Mouse (Mus musculus): Measurements from ENCODE around the gene Grk3.

Grk3 gene

GRCm38 (mm10) chr5:113009183-113009820, 6.3 kb downstream of the Grk3 start:
- no peak for DNase-seq (ENCODE audit: low spot score in 2 of 2)

DNA sequence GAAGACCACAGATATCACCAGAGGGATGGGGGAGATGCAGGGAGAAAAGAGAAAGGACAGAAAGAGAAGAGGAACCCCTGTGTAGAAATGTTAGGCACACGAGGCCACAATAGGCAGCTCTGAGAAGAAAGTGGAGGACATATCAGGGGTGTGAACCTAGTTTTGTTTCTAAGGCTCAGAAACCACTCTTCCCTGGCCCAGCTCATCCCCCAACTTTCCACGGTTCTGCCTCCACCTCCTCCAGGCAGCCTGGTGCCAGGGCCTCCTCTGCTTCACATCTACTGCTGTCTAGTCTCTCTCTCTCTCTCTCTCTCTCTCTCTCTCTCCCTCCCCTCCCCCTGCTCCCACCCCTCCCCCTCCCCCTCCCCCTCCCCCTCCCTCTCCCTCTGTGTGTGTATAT, 7.1 kb downstream of the Grk3 start:
- no peak for DNase-seq (ENCODE audit: low spot score in 2 of 2)

GRCm38 (mm10) chr5:113006997-113007396, 8.6 kb downstream of the Grk3 start:
- no peak for DNase-seq (ENCODE audit: low spot score in 2 of 2)

GRCm38 (mm10) chr5:113005941-113006391, 9.6 kb downstream of the Grk3 start:
- no peak for DNase-seq (ENCODE audit: low spot score in 2 of 2)

GRCm38 (mm10) chr5:113002821-113003380, 12.7 kb downstream of the Grk3 start:
- DNase-seq (ENCODE audit: low spot score in 2 of 2): no peak

GRCm38 (mm10) chr5:112999227-112999626, 16.4 kb downstream of the Grk3 start:
- DNase-seq (ENCODE audit: low spot score in 2 of 2): no peak

DNA sequence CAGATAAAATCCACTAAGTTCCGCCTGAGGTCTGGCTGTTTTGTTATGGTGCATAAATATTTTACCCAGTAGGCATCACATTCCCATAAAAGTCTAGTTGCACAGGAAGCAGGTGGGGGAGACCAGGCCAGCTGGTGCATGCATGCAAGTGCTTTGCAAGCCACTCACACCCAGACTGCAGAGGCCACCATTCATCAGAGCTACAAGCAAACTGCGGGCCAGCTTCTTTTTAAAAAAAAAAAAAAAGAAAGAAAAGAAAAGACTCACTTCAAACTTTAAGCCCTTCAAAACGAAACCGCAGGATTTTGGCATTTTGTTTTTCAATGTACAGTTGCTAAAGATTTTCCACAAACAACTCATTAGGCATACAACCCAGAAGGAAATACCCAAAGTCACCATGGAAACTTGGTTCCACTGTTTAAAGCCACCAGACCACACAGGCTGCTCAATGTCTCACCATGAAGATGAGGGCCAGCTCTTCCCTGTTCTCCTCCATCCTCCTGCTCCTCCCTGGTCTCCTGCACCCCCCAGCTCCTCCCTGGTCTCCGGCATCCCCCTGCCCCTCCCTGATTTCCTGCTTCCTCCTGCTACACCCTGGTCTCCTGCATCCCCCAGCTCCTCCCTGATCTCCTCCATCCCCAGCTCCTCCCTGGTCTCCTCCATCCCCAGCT, 17.9 kb downstream of the Grk3 start:
- DNase-seq (ENCODE audit: low spot score in 2 of 2): no peak

DNA sequence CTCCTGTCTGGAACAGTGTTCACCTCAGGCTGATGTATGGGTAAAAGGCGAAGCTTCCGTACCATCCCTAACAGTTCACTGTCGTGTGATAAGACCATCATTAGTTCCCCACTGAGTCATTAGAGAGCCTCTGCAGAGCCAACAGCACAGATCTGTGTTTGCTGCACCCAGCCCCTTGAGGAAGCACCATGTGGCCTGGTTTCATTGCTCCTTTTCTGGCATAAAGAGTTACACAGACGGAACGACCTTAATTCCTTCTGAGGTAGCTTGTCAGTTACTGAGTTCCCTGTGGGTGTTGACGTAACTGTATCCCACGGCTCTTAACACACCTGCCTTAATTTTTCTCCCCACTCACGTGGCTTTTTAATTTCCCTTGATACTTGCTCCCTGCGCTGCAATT, 24.3 kb downstream of the Grk3 start:
- no peak for DNase-seq (ENCODE audit: low spot score in 2 of 2)

DNA sequence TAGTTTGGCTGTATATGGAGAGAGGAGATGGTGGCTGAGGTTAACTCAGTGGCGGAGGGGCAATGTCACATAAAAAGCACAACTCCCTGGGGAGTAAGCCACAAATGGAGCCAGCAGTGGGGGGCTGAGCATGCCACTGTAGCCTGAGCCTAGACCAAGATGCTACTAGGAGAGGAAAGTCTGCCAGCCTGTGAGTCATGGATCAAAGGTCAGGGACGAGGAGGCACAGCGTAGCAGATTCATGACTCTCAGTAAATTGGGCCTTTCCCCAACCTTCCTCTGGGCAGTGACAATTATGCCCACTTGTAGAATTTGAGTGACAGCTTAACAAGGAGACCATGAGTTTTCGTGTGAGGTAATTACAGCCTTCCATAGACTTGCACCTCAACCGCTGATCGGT, 33.7 kb downstream of the Grk3 start:
- DNase-seq (ENCODE audit: low spot score in 2 of 2): no peak

DNA sequence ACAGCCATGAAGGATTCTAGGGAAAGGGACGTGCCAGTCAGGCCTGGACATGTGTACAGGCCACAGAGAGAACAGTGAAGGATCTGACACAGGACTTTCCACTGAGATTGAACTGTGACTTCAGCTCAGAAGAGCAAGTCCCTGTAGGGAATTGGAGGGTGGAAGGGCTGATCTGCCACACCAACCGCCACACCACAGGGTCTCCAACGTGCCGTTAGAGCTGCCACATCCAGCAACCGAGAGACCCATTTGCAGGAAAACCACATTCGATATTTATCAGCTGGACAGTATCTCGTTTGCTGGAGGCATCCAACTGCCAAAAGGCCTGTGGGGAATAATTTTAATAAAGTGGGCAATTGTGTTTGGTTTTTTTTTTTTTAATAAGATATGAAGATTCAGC, 35.9 kb downstream of the Grk3 start:
- no peak for DNase-seq (ENCODE audit: low spot score in 2 of 2)

DNA sequence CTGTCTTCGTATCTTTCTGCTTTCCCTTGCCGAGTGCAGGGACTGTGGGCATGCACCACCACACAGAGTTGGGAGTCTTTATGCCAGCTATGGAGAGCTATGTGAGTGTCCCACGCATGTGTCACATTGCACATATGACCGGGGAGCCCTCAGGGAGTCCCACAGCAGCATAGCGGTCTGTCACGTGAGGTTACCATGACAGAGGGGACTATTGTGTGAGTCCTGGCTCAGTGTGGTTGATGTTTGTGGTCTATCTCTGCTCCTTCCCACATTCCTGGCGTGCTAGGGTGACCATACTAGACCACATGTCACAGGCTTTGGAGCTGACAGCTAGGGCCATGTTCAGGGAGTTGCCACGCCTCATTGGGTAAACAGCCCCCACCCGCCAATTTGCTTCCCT, 36.4 kb downstream of the Grk3 start:
- no peak for DNase-seq (ENCODE audit: low spot score in 2 of 2)

DNA sequence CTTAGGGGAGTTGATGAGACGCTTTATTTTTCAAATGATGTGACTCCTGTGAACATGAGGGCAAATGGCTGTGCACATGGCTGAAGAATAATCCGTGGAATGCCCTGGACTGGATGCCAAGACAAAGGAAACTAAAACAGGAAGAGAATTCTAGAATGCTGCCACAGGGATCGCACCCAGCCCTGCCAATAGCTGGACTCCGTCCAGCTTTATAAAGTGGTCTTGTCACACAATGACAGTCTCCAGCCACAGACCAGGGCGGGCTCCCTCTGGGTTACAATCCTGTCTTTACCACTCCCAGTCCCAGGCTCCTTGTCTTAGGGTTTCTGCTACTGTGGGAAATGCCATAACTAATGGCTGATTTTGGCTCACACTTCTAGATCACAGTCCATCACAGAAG, 38.5 kb downstream of the Grk3 start:
- no peak for DNase-seq (ENCODE audit: low spot score in 2 of 2)

DNA sequence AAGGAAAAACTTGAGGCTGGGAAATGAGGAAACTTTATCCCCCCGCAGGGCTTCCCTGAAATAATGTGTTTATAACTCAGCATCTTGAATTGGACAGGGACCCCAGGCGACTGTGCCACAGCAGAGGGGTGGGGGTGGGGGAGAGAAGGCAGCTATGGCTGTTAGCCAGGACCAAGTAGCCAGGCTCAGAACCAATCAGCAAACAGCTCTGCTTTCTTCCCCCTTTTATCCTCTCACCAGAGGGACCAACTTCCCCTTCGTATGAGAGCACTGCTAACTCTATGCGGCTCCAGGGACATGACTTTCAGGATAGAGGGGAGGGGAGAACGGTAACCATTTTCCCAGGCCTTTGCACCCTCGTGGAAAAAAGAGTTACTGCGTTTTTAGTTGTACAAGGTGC, 42.0 kb downstream of the Grk3 start:
- DNase-seq (ENCODE audit: low spot score in 2 of 2): no peak

DNA sequence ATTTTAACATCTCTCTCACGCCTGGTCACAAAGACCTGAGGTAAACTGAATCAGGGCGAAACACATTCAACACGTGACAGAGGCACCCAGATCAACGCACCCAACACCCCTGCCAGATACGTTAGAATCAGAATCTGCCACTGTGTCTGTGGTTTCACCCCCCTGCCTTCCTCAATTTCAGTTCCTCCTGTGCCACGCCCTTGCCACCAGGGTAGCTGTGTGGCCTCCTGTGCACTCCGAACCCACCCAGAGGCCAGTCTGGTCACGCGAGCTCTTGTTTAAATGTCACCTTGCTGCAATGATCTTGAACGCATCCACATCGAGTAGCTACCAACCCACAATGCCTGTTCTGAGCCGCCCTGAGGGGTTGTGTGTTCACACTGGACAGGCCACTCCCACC, 43.3 kb downstream of the Grk3 start:
- DNase-seq (ENCODE audit: low spot score in 2 of 2): no peak

DNA sequence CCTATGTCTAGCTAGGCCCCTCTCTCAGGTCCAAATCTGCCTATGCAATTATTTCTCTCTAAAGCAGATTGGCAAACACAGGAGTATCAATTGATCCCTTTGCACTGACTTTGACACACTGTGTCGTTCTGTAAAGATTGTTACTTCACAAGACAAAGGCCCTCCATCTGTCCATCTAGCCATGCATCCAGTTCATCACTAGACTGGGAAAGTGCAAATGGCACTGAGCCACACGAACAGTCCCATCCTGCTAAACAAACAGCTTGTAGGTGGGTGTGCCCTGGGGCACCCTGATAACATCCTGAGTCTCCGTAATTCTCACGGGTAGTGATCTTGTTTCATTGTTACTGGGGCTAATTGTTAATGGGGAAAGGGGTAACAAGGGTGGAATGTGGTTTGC, 52.1 kb downstream of the Grk3 start:
- no peak for DNase-seq (ENCODE audit: low spot score in 2 of 2)

GRCm38 (mm10) chr5:112962166-112962565, 53.4 kb downstream of the Grk3 start:
- no peak for DNase-seq (ENCODE audit: low spot score in 2 of 2)

GRCm38 (mm10) chr5:112960911-112961310, 54.7 kb downstream of the Grk3 start:
- no peak for DNase-seq (ENCODE audit: low spot score in 2 of 2)

DNA sequence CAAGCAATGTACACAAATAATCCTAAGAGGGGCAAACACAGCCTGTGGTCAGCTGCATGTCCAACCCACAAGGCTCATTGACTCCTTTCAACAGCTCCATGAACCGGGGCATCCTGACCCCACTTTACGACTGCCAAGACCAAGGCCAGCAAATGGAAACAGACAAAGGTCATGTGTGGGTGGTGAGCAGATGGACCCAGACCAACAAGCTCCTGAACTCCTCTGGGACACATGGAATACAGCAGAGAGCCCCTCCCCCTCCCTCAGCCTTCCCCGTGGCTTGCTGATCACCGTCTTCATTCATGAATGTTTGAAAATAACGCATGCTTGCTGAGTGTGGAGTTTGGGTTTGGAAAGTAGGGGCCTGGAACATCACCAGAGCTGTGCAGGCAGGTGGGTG, 57.3 kb downstream of the Grk3 start:
- no peak for DNase-seq (ENCODE audit: low spot score in 2 of 2)

DNA sequence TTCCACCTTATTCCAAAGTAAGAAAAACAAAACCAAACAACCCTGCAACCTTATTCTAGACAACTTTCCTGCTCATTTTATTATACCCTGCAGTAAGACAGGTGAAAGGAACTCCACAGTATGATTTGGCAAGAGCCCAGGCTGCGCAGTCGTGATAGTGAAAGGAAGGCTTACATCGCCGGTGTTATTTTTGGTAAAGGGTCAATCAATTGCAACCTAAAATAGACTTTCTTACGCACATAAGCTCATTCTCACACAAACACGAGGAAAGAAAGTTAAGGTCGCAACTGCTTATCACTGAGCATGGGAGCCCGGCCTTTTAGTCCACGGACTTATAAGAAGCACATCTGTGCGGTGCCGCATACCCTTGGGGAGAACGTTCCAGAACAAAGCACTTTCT, 58.8 kb downstream of the Grk3 start:
- DNase-seq (ENCODE audit: low spot score in 2 of 2): no peak

- no peak for DNase-seq (ENCODE audit: low spot score in 2 of 2)
Observed at GRCm38 (mm10) chr5:112956368-112956767, 59.2 kb downstream of the Grk3 start.

GRCm38 (mm10) chr5:112950847-112951246, 64.7 kb downstream of the Grk3 start:
- DNase-seq (ENCODE audit: low spot score in 2 of 2): no peak

DNA sequence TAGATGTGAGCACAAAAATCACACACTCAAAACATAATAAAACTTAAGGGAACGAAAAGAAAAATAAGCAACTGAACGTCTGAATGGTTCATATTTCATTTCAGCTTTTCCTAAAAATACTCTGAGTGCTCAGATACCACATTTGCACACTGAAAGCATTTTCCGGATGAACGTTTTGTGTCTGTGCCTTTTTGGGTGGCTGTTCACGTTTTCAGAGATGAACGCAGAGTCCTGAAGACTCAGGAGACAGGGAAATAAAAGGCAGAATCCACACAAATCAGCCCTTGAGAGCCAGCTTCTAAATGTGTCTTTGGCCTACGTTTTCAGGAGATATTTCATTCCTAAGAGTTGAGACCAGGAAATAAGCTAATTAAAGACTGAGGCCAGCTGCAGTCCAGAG, 69.7 kb downstream of the Grk3 start:
- no peak for DNase-seq (ENCODE audit: low spot score in 2 of 2)

DNA sequence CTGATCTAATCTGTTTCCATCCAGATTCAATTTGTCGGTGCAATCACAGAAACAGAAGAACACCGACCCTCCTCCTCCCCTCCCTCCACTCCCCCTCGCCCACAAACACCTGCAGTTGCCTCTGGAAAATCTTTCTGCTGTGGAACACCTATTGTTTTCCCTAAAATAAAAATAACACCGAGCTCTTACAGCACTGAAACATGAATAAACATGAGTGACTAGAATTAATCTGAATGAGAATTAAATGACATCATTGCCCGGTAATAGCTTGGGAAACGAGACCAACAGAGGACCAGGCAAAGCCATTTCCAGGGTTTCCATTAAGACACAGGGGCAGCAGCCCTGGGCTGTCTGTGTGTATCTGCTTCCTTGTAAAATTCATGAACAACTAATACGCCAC, 73.3 kb downstream of the Grk3 start:
- DNase-seq (ENCODE audit: low spot score in 2 of 2): no peak

DNA sequence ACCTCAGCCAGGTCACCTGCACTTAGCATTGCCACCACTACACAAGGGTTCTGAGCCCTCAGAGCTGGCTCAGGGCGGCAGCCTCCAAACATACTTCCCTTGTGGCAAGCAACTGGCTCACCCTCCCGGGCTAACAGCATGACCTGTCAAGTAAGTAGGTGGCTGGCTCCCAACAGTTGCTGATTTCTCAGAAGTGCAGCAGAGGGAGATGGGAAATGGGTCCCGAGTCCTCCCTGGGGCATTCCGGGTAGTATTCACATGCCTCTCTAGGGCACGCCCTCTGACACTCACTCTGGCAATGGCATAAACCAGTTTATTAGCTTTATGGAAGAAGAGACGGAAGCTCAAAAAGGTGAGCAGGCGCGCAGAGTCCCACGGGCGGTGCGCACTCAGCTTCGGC, 74.6 kb downstream of the Grk3 start:
- DNase-seq (ENCODE audit: low spot score in 2 of 2): no peak
